Mouse (Mus musculus) liver, postnatal 0 days (tissue): ENCODE results near the gene Olfm1.

Experiments used
- CTCF ChIP-seq: sonication (generic); IDR thresholded peaks from 2 replicates; pipeline ENCODE4 v1.5.1; 2016; ENCODE audit warnings: antibody characterized with exemption, low read depth
- EP300 ChIP-seq: IDR thresholded peaks from 2 replicates; pipeline ENCODE4 v1.6.1; 2016; ENCODE audit warnings: antibody characterized with exemption, low read depth, mild to moderate bottlenecking

DNA sequence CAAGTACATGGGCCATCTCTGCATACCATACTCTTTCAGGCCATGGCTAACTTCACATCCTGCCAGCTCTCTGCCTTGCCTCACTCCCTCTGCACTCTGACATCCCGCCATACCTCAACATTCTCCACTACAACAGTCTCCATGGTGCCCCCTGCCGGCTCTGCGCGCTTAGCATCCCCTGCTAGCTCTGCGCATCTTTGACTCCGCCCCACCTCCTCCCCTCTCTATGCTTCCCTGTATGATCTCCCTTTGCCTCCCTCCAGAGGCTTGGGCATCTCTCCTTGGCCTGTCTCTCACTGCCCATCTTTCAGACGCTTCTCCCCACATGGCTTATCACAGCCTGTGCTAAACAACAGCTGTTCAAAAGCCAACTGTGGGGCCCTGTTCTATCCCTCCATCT is 85.4 kb downstream of the Olfm1 start:
- peak; percentile 67 for TF ChIP-seq CTCF
- no peak for TF ChIP-seq EP300
